Mouse (Mus musculus) ovary, postnatal 14 days (tissue): ENCODE data around the gene Cyb5d1.

Experiments used
- DNase-seq: peaks from one replicate; pipeline ENCODE4 v3.0.0; 2022; ENCODE audit warnings: low spot score

Gene Cyb5d1

GRCm38 (mm10) chr11:69415668-69416451, 20.4 kb upstream of the Cyb5d1 start:
- no peak for DNase-seq

DNA sequence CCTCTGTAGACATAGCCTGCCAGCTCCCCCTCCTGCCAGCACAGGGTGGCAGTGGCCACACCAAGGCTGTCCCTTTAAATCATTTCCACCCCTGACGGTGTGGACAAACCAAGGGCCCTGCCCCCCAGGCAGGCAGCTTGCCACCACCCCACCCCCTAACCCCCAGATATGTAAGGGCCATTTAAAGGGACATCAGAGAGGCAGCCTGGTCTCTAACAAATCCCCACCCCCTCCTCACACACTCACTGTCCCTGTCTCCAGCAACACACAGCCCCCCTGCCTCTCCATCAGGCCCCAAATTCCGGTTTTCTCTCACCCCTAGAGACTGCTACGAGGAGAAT, 19.9 kb upstream of the Cyb5d1 start:
- no peak for DNase-seq

GRCm38 (mm10) chr11:69414421-69415326, 19.2 kb upstream of the Cyb5d1 start:
- no peak for DNase-seq

GRCm38 (mm10) chr11:69413221-69414181, 18.1 kb upstream of the Cyb5d1 start, which contains the start of gene Kdm6b:
Gene Kdm6b (minus strand): TSS chr11:69413675.
- DNase-seq = no peak

- DNase-seq = no peak
Measured at GRCm38 (mm10) chr11:69412548-69412947, 17.1 kb upstream of the Cyb5d1 start.

GRCm38 (mm10) chr11:69411538-69412203, 16.2 kb upstream of the Cyb5d1 start:
- no peak for DNase-seq

DNA sequence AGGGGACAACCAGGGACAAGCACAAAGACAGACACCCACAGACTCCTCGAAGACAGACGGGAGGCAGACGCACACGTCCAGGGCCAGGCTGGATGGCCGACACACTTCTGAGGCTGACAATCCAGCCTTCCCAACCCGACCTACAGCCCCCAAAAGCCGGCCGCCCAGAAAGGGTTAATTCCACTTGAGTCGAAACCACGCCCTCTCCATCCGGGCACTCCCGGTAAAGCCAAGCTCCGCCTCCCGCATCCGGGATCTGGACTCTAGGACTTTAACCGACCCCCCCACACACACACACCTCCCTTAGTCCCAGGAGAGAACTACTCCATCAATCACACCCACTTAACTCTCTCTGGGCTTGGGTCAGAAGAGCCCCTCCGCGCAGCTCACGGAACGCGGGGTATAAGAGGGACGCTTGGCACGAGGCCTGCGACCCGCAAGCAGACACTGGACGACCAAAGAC, 15.7 kb upstream of the Cyb5d1 start:
- peak; percentile 95 for DNase-seq

DNA sequence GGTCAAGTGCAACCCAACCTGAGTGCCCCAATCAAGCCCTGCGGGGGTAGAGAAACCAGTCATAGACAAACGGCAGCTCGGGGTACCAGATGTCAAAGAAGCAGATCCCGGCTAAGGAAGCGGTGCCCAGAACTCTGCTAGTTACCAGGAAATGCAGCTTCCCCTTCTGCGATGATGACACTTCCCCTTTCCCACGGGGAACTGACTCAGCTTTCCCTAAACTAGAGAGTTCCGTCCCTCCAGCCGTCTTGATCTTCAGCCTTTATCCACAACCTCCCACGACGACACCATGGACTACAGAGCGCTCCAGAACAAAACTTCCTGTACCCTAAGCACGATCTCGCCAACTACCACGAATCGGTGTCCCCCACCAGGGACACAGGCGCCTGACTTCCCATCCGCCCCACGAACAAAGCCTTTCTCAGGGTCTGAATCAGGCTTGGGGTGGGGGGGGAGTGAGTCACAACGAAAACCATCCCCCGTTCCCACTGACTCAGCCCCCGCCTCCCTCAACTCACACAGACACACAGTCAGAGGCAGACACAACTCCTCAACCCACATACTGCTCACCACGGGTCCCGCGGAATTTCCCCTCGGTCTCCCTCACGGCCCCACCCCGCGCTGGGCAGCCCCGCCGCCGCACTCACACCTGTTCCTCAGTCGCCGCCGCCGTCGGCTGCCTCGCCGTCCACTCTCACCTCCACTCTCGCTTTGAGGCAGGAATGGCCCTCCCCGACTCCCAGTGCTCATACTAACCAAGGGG, 15.1 kb upstream of the Cyb5d1 start:
- DNase-seq = no peak

- DNase-seq = no peak
Measured at GRCm38 (mm10) chr11:69410045-69410309, 14.5 kb upstream of the Cyb5d1 start.

GRCm38 (mm10) chr11:69409378-69410044, 14.1 kb upstream of the Cyb5d1 start:
- peak; percentile 71 for DNase-seq

GRCm38 (mm10) chr11:69408541-69409377, 13.3 kb upstream of the Cyb5d1 start:
- no peak for DNase-seq

- no peak for DNase-seq
Measured at GRCm38 (mm10) chr11:69407724-69408004, 12.2 kb upstream of the Cyb5d1 start.

DNA sequence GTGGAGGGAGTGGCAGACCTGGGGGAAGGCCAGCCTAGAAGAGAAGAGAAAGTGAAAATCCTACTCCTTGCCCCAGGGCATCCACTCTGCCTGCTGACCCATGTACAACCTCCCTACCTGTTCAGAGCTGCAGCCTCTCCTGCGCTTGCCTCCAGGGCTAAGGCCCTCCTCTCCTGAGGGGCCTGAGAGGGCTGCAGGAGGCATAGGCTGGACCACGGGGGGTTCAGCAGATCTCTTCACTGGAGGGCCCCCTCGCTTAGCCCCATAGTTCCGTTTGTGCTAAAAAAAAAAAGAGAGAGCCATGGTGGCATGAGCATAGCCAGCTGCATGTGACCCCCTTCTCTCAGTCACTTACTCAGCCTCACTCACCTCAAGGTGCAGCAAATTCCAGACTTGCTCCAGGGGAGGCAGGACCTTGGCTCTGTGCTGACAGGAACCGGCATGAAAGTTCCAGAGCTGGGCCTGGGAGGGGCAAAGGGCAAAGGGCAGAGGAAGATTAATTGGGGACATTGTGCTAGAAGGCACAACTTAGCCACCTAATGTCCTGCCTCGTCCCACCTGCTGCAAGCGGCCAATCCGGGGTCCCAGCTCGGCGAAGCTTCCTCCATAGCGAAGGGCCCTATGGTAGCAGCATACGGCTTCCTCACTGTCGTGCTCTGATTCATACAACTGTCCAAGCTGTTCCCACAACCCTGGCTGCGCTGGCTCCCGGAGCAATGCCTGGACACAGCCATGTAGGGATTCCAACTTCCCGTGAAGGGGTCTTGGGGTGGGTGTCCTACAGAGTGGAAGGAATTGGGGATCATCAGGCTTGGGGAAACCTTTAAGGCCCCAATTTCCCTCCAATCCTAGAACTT, 11.7 kb upstream of the Cyb5d1 start:
- no peak for DNase-seq

GRCm38 (mm10) chr11:69406282-69406681, 10.9 kb upstream of the Cyb5d1 start:
- no peak for DNase-seq

DNA sequence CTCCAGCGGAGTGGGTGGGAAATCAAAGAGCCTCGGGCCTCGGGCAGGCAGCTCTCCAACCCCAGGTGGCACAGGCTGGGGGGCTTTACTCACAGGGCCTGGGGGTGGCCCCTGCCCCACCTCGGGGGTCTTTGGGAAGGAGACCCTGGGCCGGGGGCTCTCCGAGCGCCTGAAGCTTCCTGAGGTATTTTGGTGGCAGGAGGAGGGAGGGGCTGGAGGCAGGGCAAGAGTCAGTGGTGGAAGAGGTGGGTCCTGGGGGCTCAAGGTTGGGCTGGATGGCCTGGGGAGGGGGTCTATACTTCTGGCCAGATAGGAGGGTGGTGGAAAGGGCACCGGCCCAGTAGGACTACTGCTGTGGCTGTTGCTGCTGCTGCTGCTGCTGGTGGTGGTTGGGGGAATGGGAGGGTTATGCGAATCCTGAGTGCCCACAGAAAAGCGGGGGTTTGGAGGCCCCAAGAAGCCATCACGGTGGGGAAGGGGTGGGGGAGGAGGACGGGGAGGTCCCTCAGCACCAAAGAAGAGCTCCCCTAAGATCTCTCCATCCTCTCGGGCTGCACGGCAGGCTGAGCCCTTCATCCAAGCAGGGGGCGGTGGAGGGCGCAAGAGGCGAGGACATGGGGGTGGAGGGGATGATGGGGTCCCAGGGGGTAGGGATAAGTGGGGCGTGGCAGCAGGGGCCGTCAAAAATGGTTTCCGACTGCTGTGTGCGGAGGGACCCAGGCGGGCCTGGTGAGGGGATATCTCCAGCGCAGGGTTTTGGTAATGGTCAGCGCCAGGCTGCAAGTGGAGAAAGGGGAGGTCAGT, 10.2 kb upstream of the Cyb5d1 start:
- no peak for DNase-seq

DNA sequence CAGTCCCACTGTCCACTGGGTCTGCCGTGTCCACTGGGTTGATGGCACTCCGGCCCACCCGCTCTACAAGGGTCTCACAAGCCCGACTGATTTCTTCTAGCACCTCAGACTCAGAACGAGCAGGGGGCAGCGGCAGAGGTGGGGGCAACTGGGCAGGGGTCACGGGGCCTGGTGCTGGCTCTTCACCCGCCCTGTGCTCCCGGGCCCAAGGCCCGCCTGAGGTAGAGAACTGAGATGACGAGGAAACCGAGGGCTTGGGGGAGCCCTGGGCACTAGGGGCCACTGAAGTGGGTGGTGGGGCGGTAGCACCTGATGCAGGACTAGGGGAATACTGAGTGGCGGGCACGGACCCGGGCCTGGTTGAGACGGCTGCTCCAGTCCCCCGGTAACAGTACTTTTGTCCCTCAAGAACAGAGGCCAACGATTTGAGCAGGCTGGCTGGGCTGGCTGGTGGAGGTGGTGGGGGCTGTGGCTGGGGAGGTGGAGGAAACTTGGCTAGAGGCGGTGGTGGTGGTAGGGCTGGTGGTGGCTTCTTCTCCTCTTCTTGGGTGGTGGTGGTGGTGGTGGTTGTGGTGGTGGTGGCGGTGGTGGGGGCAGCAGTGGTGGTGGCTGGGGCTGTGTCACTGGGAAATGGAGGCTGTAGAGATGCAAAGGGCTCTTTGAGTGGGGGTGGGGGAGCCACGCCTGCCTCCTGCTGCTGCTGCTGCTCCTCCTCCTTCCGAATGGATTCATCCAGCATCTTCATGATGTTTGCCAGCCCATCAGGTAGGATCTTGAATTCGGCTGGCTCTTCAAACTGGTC, 9.4 kb upstream of the Cyb5d1 start:
- DNase-seq = no peak
